In the genomic region with DNA sequence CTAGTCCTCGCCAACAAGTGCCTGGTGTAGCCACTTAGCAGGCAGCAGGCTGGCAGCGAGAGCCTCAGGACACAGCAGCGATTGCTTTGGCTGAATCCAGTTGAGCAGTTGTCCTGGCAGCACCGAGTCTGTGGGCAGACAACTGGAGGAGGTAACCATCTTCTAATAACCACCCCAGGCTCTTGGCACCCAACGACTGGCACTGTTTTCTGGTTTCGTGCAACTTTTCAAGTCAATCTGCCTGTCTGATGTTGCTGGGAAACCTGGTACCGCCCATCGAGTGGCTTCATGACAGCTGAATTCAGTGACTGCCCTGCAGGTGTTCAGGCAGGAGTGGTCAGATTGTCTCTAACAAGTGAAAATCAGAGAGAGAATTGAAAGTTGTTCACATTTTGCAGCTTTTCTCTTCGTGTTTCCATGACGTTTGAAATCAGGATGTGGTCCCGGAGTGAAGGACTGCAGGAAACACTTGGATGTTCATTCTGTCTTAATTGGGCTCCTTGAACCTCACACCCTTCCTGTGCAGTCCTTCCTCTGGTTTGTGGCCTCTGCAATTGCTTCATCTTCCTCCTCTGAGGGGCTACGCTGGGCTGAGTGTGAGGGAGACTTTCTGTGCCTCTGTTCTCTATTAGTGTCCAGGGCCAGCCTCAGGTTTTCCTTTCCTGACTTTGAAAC, we compare ENCODE assay signal across 22 mouse cellular contexts. TPM values are rescaled to one million over a fixed set of nuclear protein-coding genes. Genes with fewer than 3 reads are reported as not detected.
A peak's percentile ranks its signal among the peaks of the same experiment; 100 is the strongest.
DNase-seq lines count a peak whose midpoint lies in the region; ATAC-seq and TF ChIP-seq lines count a peak whose summit lies in the region.
"Had no signal": no experiment of that assay in that cellular context is flagged by ENCODE, and none has a peak within 500 bp of the region (broad histone marks: within the 10 kb centered on the region; RNA-seq: fewer than 3 reads in every experiment).

No protein-coding gene starts in this region.

- WGBS in cerebellum, adult 2 months = 10% methylated on average over 12 of the region's 12 CpGs
- WGBS in stomach, postnatal 0 days = 82% methylated on average over 12 of the region's 12 CpGs

- intact Hi-C loops in left cerebral cortex, postnatal 4 days (cut with DNase I) = no loop called here

- H3K4me2 ChIP-seq in stomach, postnatal 0 days (replicated peaks; ENCODE audit: low read depth) = no peak overlapping the region
- H3K4me2 ChIP-seq: embryonic facial prominence, embryonic 15.5 days; forebrain, embryonic 13.5 days; liver, embryonic 12.5 days; lung, embryonic 15.5 days had no signal

- no peaks in the 10 kb centered on the region for H3K36me3 ChIP-seq in stomach, postnatal 0 days (ENCODE audit: control insufficient read depth, insufficient read depth, low read length)
- H3K36me3 ChIP-seq: embryonic facial prominence, embryonic 15.5 days; heart, embryonic 10.5 days; limb, embryonic 10.5 days; liver, embryonic 12.5 days; lung, embryonic 15.5 days had no signal

- ATAC-seq in stomach, postnatal 0 days (ENCODE audit: low FRiP score, low TSS enrichment) = no peak
- ATAC-seq: forebrain, embryonic 13.5 days; liver, embryonic 12.5 days; Patski had no signal

- no peak overlapping the region for H3K27ac ChIP-seq in cerebellum, adult 2 months (ENCODE audit: insufficient read depth, low read length)
- no peak overlapping the region for H3K27ac ChIP-seq in stomach, postnatal 0 days (replicated peaks)
- H3K27ac ChIP-seq: embryonic facial prominence, embryonic 15.5 days; forebrain, embryonic 13.5 days; gastrocnemius, adult 2 months; heart, embryonic 10.5 days; kidney, postnatal 0 days; limb, embryonic 10.5 days; liver, embryonic 12.5 days; lung, embryonic 15.5 days had no signal

- no peaks in the 10 kb centered on the region for H3K4me1 ChIP-seq in cerebellum, adult 2 months (ENCODE audit: control insufficient read depth, insufficient read depth, low read length)
- no peaks in the 10 kb centered on the region for H3K4me1 ChIP-seq in stomach, postnatal 0 days (replicated peaks; ENCODE audit: control insufficient read depth, insufficient read depth)
- H3K4me1 ChIP-seq: embryonic facial prominence, embryonic 15.5 days; forebrain, embryonic 13.5 days; limb, embryonic 10.5 days; liver, embryonic 12.5 days; lung, embryonic 15.5 days had no signal

- DNase-seq in cerebellum, postnatal 10 days = peak; percentile 69 to 84
- DNase-seq in cerebellum, adult 2 months = no peak
- peak; percentile 76 for DNase-seq in left cerebral cortex, postnatal 4 days
- no peak for DNase-seq in left cerebral cortex, adult 9 months (ENCODE audit: low spot score in 2 of 2)
- DNase-seq in c-Kit-positive CD71-negative TER-119-negative erythroid progenitor cells, embryonic 14.5 days (ENCODE audit: low read depth) = peak; percentile 10
- DNase-seq in layer of hippocampus, postnatal 10 days (ENCODE audit: low spot score in 2 of 2) = peak; percentile 28 to 31
- no peak for DNase-seq in embryo, embryonic 9.5 days (ENCODE audit: extremely low spot score)
- DNase-seq in stomach, postnatal 0 days (ENCODE audit: low spot score) = no peak
- DNase-seq: cerebellum, postnatal 36 days; gastrocnemius, adult 2 months; heart, postnatal 14 days; right cerebral cortex, adult 18-20 months; thymus, postnatal 36 days had no signal

- H3K9me3 ChIP-seq in stomach, postnatal 0 days (ENCODE audit: control insufficient read depth, low read length) = no peaks in the 10 kb centered on the region
- H3K9me3 ChIP-seq: embryonic facial prominence, embryonic 15.5 days; forebrain, embryonic 13.5 days; heart, embryonic 10.5 days; limb, embryonic 10.5 days; liver, embryonic 12.5 days; lung, embryonic 15.5 days had no signal

- TF ChIP-seq EP300 in stomach, postnatal 0 days (optimal IDR thresholded peaks at IDR 0.05) = no peak

- TF ChIP-seq CTCF in cerebellum, adult 2 months (IDR thresholded peaks at IDR 0.05; ENCODE audit: borderline replicate concordance, insufficient read depth, low read depth, low read length) = no peak
- TF ChIP-seq CTCF in stomach, postnatal 0 days (IDR thresholded peaks at IDR 0.05; ENCODE audit: low read depth) = no peak

- TF ChIP-seq POLR2A in cerebellum, adult 2 months (IDR thresholded peaks at IDR 0.05; ENCODE audit: borderline replicate concordance, insufficient read depth, low read length) = no peak

- H3K4me3 ChIP-seq in cerebellum, adult 2 months (replicated peaks; ENCODE audit: insufficient read depth, low read depth, low read length) = no peak overlapping the region
- H3K4me3 ChIP-seq in stomach, postnatal 0 days (ENCODE audit: low read depth, low read length) = no peak overlapping the region
- H3K4me3 ChIP-seq: embryonic facial prominence, embryonic 15.5 days; forebrain, embryonic 13.5 days; gastrocnemius, adult 2 months; heart, embryonic 10.5 days; limb, embryonic 10.5 days; liver, embryonic 12.5 days; lung, embryonic 15.5 days had no signal

- H3K27me3 ChIP-seq in cerebellum, adult 2 months (ENCODE audit: control insufficient read depth, insufficient read depth, low read length) = no peaks in the 10 kb centered on the region
- no peaks in the 10 kb centered on the region for H3K27me3 ChIP-seq in stomach, postnatal 0 days (ENCODE audit: control insufficient read depth, insufficient read depth, low read length)
- H3K27me3 ChIP-seq: embryonic facial prominence, embryonic 15.5 days; forebrain, embryonic 13.5 days; lung, embryonic 15.5 days; Patski had no signal

- H3K9ac ChIP-seq in stomach, postnatal 0 days (ENCODE audit: low read length) = no peak overlapping the region
- H3K9ac ChIP-seq: embryonic facial prominence, embryonic 15.5 days; forebrain, embryonic 13.5 days; liver, embryonic 12.5 days; lung, embryonic 15.5 days had no signal

RNA-seq across cellular contexts. Expression of a gene that starts 58.1 kb away (rescaled TPM):
- 1.3 and 1.4 TPM in 2 replicates for polyA plus RNA-seq in cerebellum, adult 2 months (2012; rRNA removed)
- 1 to 10 TPM; 1.3 TPM for total RNA-seq in left cerebral cortex, postnatal 4 days (2021)
- total RNA-seq in layer of hippocampus, postnatal 10 days (2021) = 1 to 10 TPM; 2.9 to 4.2 TPM
- polyA plus RNA-seq in stomach, postnatal 0 days (2015; fragmentation: Nextera tagmentation; extraction: Ambion mirVana) = 26.9 and 29.0 TPM in 2 replicates
- total RNA-seq: neutrophil, adult 5-6 weeks had no signal

Comparison
In these comparisons a context has a peak if more than half of its experiments do, and no peak if none do; other contexts are left out.
1. DNase-seq: peak in cerebellum, postnatal 10 days (2 of 2), left cerebral cortex, postnatal 4 days (single experiment), c-Kit-positive CD71-negative TER-119-negative erythroid progenitor cells, embryonic 14.5 days (single experiment) and layer of hippocampus, postnatal 10 days (2 of 2); none in cerebellum, adult 2 months (0 of 2), left cerebral cortex, adult 9 months (0 of 2), embryo, embryonic 9.5 days (single experiment) and stomach, postnatal 0 days (single experiment).